Mouse (Mus musculus) granulocyte monocyte progenitor cell, adult 5-6 weeks (primary cell): ENCODE measurements around the gene Gas2l3. TPM values are rescaled to one million over a fixed set of nuclear protein-coding genes. Genes with fewer than 3 reads are reported as not detected.
A peak's percentile ranks its signal among the peaks of the same experiment; 100 is the strongest.

Experiments used
- ATAC-seq: replicated peaks from 2 replicates; pipeline ENCODE4 v1.8.0; 2016; ENCODE audit warnings: mild to moderate bottlenecking, moderate TSS enrichment, inconsistent platforms; ENCODE audit not compliant: poor library complexity, severe bottlenecking
- total RNA-seq, 2 experiments: library from RNA; stranded (forward) in 1 of 2; stranded (reverse) in 1 of 2; fragments of 200-712, 200-1000 nt in 1 of 2; fragments of >200 nt in 1 of 2; fragmentation: Nextera tagmentation in 1 of 2; gene quantifications; 2 replicates each; pipeline ENCODE4 v1.2.3; 2014 to 2017

Gas2l3 gene
- 13.0 and 17.0 TPM in 2 replicates for total RNA-seq (2014; fragmentation: Nextera tagmentation)
- 29.4 and 30.9 TPM in 2 replicates for total RNA-seq (2017)

GRCm38 (mm10) chr10:89443623-89444151 is at the start of gene Gas2l3:
Gene Gas2l3, minus strand, starts transcription at chr10:89443967.
- peak; percentile 74 for ATAC-seq

- no peak for ATAC-seq
Observed at GRCm38 (mm10) chr10:89491321-89491720, 47.6 kb upstream of the Gas2l3 start.

- no peak for ATAC-seq
Observed at GRCm38 (mm10) chr10:89490250-89490649, 46.5 kb upstream of the Gas2l3 start.

- ATAC-seq, result 0 out of 2 replicates have a peak, but pooled peaks have one; percentile 12
Observed at GRCm38 (mm10) chr10:89489459-89489858, 45.7 kb upstream of the Gas2l3 start.

DNA sequence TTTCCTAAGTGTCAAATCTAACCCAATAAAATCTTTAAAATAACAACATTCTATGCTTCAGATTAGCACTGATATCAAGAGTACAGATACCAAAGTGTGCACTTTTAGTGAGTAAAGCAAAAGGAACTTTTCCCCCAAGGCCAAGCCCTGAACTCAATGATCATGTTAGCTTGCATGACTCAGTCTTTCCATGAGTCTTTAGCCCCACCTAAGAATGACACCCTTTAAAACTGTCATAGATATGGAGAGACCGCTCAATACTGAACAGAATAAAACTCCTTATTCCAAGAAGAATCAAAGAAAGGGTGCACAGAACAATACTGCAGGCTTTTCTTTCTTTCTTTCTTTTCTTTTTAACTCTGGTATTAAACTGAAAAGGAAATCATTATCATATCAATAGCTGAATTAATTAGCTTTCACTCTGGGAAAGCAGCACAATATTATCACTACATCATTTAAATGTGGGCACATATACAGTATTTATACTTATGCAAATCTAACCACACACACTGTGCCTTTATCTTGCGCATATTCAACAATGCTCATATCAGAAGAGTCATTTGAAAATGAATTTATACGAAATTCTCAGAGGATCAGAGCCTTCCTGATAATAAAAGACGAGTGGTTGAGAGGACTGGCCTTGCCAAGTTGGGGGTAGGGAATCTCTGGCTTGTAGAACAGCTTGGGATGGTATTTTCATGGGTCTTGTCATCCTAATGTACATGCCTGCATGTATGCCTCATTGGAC is 43.4 kb upstream of the Gas2l3 start:
- no peak for ATAC-seq

DNA sequence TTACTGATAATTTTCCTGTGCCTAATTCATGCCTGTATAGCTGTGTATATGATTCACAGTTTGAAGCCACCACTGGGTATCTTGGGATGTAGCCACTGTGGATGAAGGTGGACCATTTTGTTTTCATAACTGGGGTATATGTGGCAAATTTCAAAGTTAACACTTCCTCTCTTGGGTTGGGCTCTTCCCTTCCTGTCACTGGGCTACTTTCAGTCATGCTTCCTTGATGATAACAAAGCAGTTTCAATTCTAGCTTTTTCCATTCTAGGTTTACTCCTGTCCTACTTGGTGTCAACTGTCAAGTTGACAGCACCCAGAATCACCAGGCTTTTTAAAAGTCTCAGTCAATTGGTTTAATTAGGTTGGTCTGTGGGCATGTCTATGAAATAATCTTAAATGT is 41.1 kb upstream of the Gas2l3 start:
- ATAC-seq, result peak; percentile 62

DNA sequence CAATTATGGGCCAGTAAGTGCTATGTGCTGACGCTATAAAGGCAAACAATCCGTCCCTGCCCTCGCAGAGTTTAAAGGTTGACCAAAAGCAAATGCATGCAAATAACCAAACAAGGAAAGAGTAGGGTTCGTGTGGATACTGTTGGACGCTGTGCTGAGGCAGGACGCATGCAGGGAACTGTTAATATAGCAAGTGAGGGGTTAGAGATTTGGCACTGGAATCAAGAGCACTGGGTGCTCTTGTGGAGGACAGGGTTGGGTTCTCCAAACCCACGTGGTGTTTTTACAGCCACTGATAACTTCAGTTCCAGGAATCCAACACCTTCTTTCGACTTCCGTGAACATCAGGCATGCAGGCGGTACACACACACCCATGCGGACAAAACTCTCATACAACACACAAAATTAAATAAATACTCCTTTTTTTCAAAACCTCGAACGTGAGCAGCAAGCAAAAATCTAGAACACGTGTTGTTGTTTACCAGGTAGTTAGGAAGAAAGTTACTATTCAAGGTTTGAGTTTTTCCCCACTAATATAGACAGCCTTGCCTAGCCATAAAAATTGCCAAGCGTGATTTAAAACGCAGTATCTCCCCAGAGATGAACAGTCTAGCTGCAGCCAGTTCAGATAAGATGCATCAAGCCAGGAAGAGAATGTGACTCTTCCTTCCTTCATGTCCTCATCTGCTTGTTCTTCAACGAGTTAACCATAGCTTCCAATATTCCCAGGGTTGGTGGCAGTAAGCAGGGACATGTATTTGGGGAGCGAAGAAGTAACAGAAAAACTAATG is 40.2 kb upstream of the Gas2l3 start:
- ATAC-seq, result no peak

- ATAC-seq, result no peak
Observed at GRCm38 (mm10) chr10:89483113-89483512, 39.3 kb upstream of the Gas2l3 start.

DNA sequence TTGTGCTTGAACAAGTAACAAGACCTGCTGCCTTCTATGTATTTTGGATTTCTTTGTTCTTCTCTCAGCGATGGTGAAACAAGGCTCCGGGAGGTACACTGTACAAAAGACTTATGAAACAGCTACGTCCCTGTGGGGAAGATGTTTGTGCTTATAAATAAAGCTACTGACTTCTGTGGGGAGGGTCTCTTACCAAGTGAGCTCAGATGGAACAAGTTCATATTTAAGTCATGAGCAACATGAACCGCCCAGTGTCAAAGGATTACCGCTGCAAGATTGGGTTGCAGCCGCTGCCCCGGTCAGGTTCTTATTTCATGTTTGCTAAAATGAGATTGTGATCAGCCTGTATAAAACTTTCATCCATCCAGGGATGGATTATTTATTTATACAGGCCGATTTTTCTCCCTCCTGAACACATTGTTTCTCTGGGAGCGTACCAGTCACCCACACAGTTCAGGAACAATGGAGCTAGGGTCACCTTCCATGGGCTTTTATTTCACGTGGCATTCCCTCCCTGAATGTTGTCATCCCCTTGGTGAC is 38.4 kb upstream of the Gas2l3 start:
- no peak for ATAC-seq

DNA sequence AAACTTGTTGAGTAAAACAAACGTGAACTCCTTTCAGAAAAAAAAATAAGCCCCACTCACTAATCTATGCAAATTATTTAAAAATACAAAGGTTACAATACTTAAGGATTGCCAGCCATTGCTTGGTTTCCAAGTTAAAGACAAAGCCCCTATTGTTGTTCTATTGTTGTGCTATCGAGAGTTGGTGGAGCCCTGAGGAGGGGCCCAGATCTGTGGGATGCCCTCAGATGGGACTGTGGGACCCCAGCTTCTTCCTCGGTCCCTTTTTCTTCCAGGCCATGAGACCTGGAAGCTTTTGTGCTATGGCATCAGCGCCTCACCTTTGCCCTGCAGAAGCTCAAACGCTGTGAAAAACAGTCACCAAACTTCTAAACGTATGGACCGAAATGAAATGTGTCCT is 37.9 kb upstream of the Gas2l3 start:
- ATAC-seq, result no peak

DNA sequence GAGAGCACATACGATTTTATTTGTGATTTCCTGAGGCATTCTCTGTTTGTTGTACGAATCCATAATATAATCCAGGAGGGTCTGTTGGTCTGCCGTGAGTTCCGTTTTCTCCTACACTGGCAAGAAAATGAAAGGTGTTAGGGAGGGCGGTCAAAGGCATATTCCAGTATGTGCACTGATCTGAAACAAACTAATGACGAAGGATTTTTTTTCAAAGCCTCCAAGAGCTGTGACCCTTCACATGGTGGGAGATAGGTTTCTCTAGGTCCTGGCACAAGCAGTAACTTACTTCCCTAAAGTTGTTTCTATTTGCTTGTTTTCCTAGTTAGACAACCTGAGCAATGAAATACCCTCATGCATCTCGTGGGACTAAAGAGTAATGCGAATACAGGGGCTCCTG is 35.0 kb upstream of the Gas2l3 start:
- no peak for ATAC-seq

- ATAC-seq, result no peak; the same call in 1 of the 2 replicates
Observed at GRCm38 (mm10) chr10:89470596-89471353, 27.0 kb upstream of the Gas2l3 start.

- ATAC-seq, result no peak
Observed at GRCm38 (mm10) chr10:89464760-89465405, 21.1 kb upstream of the Gas2l3 start.

DNA sequence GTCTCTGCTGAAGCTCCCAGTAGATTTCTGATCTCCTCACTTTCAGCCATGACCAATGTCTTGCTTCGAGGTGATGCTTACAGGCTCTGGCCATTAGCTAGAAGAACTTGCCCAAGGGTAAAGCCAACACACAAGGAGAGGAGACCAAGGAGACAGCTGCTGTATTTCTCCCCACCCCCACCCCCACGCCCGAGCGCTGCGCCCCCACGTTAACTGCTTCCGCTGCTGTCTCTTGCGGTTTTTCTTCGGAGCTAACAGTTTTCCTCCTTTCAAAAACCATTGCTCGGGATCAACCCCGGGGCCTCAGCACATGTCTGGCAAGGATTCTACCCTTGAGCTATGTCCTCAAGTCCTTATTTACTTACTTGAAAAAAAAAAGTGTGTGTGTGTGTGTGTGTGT is 19.1 kb upstream of the Gas2l3 start:
- ATAC-seq, result no peak

DNA sequence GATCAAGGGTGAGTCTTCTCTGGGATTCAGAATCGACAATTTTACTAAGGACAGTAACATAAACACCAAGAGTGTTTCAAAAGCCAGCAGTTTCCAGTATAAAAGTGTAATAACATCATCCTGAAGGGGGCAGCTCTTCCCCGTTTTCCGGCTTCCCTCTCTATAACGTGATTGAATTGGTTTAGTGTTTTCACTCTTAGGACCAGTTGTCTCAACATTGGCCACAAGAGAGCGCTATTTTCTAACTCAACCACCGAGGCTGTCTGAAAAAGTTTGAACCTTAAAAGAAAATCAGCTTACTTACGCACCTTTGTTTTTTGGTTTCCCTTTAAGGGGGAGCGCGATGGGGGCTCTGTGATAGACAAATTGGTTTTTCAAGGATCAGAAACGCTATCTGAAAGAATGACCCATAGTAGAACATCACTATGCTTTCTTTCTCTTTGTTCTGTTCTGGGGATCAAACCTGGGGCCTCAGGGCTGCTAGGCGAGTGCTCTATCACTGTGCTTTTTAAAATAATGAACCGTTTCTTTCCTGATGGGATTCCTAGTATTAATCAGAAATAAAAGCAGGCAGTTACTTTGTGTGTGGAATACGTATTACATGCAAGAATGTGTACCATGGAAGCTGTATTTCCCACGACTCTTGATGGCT is 18.2 kb upstream of the Gas2l3 start:
- peak; percentile 98 for ATAC-seq

DNA sequence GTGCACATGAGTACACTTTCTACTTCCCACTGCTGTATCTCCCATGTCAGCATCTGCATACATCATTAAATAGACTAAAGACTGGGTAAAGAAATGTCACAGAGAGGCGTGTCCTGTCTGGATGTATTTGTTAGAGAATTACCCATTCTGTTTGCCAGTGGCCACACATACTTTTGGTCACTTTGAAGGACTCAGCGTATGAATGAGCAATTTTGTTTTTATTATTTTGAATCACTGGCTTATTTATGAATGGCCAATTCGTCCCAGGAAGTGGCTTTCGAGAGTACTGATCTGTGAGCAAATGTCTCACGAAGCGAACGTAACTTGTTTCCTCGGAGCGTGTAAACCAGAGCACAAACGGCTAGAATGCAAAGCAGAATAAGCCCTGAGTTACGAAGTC is 17.2 kb upstream of the Gas2l3 start:
- ATAC-seq, result no peak

DNA sequence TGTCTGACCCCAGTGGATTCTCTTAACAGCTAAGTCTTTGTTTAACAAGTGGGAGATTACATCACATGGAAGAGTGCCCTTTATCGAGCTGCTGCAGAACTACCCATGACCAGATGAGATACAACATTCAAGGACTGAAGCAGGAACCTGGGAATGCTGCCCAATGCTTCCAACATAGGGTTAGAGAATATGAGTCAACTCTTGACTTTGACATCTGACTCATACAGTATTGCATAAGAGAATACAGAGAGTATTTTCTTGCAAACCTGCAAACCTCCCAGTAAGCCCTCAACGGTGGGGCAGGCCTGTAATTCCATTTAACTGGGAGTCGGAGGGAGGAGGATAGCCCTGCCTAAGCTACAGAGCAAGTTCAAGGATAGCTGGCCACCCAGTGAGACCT is 15.0 kb upstream of the Gas2l3 start:
- peak; percentile 16 for ATAC-seq

GRCm38 (mm10) chr10:89453794-89454193 is 10.0 kb upstream of the Gas2l3 start:
- ATAC-seq, result peak; percentile 66

GRCm38 (mm10) chr10:89453068-89453641 is 9.4 kb upstream of the Gas2l3 start:
- ATAC-seq, result peak; percentile 83
